Mouse (Mus musculus): ENCODE results near the gene Inf2. TPM values are rescaled to one million over a fixed set of nuclear protein-coding genes. Genes with fewer than 3 reads are reported as not detected.
A peak's percentile ranks its signal among the peaks of the same experiment; 100 is the strongest.

Inf2 gene
- polyA plus RNA-seq, 1 experiment from 2014 or later = 1.7 TPM

GRCm38 (mm10) chr12:112630029-112630428, 41.4 kb downstream of the Inf2 start:
- ATAC-seq (ENCODE audit: low FRiP score) = no peak
- Histone ChIP-seq H3K27ac (replicated peaks) (no peak overlapping the region), H3K4me3 (replicated peaks) (no peak overlapping the region), H3K4me1 (peaks cover 9% of the 10 kb centered on the region), H3K4me2 (no peak overlapping the region), H3K36me3 (no peaks in the 10 kb centered on the region), H3K9me3 (replicated peaks) (no peaks in the 10 kb centered on the region), H3K27me3 (replicated peaks) (no peaks in the 10 kb centered on the region), H3K9ac (replicated peaks) (no peak overlapping the region)
- 93% methylated on average over 12 of the region's 12 CpGs for WGBS

DNA sequence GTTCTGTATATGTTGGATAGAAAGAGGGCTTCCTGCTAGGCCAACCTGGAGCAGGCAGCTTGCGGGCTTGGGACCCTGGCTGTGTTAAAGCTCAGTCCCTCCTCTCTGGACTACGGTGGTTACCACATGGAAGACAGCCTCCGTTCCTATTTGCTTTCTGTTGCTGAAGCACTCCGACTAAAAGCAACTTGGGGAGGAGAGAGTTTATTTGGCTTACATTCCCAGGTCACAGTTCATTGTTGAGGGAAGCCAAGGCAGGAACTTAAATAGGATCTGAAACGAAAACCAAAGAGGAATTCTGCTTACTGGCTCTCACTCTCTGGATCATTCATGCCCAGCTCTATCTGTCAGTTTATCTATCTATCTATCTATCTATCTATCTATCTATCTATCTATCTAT, 42.2 kb downstream of the Inf2 start:
- H3K4me1 ChIP-seq = peaks cover 9% of the 10 kb centered on the region
- no peaks in the 10 kb centered on the region for H3K36me3 ChIP-seq
- no peak overlapping the region for H3K4me2 ChIP-seq
- H3K4me3 ChIP-seq (replicated peaks) = no peak overlapping the region
- ATAC-seq (ENCODE audit: low FRiP score) = no peak
- WGBS = 85% methylated on average over 5 of the region's 5 CpGs
- H3K27me3 ChIP-seq (replicated peaks) = no peaks in the 10 kb centered on the region
- H3K9me3 ChIP-seq (replicated peaks) = no peaks in the 10 kb centered on the region
- H3K9ac ChIP-seq (replicated peaks) = no peak overlapping the region
- no peak overlapping the region for H3K27ac ChIP-seq (replicated peaks)

- no peak overlapping the region for H3K4me3 ChIP-seq (replicated peaks)
- H3K27ac ChIP-seq (replicated peaks) = no peak overlapping the region
- no peaks in the 10 kb centered on the region for H3K9me3 ChIP-seq (replicated peaks)
- 54% methylated on average over 1 of the region's 1 CpGs for whole genome bisulfite sequencing
- H3K27me3 ChIP-seq (replicated peaks) = no peaks in the 10 kb centered on the region
- no peak overlapping the region for H3K9ac ChIP-seq (replicated peaks)
- no peak for ATAC-seq (ENCODE audit: low FRiP score)
- no peaks in the 10 kb centered on the region for H3K36me3 ChIP-seq
- H3K4me2 ChIP-seq = no peak overlapping the region
- peaks cover 9% of the 10 kb centered on the region for H3K4me1 ChIP-seq
Observed at GRCm38 (mm10) chr12:112631472-112631871, 42.9 kb downstream of the Inf2 start.

GRCm38 (mm10) chr12:112632084-112632777, 43.6 kb downstream of the Inf2 start:
- Histone ChIP-seq H3K36me3 (no peaks in the 10 kb centered on the region), H3K4me3 (replicated peaks) (no peak overlapping the region), H3K9ac (replicated peaks) (no peak overlapping the region), H3K9me3 (replicated peaks) (no peaks in the 10 kb centered on the region), H3K27ac (replicated peaks) (no peak overlapping the region), H3K4me1 (peaks cover 9% of the 10 kb centered on the region), H3K4me2 (no peak overlapping the region), H3K27me3 (replicated peaks) (no peaks in the 10 kb centered on the region)
- no peak for ATAC-seq (ENCODE audit: low FRiP score)
- WGBS = 81% methylated on average over 11 of the region's 11 CpGs

DNA sequence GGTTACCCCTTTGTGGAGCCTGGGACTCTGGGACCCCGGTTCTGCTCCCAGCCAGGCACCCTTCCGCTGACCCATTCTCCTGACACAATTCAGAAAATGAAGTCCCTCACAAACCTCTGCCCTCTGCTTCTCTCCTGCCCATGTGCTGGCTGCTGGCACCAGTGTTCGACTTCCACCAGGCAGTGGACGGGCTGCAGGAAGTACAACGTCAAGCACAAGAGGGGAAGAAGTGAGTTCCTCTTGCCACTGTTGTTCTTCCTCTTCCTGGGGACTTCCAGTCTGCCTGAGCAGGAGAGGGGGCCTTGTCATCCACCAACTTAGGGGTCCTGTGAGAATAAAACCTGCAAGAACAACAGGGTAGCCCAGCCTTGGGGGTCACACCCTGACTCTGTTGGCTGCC, 44.3 kb downstream of the Inf2 start:
- Histone ChIP-seq H3K4me1 (peaks cover 9% of the 10 kb centered on the region), H3K9me3 (replicated peaks) (no peaks in the 10 kb centered on the region), H3K4me2 (no peak overlapping the region), H3K27ac (replicated peaks) (no peak overlapping the region), H3K4me3 (replicated peaks) (no peak overlapping the region), H3K27me3 (replicated peaks) (no peaks in the 10 kb centered on the region), H3K9ac (replicated peaks) (no peak overlapping the region), H3K36me3 (no peaks in the 10 kb centered on the region)
- 90% methylated on average over 5 of the region's 5 CpGs for WGBS
- no peak for ATAC-seq (ENCODE audit: low FRiP score)

GRCm38 (mm10) chr12:112633686-112634085, 45.1 kb downstream of the Inf2 start:
- 81% methylated on average over 9 of the region's 9 CpGs for WGBS
- Histone ChIP-seq H3K36me3 (no peaks in the 10 kb centered on the region), H3K4me3 (replicated peaks) (no peak overlapping the region), H3K27ac (replicated peaks) (no peak overlapping the region), H3K4me1 (peaks cover 9% of the 10 kb centered on the region), H3K27me3 (replicated peaks) (no peaks in the 10 kb centered on the region), H3K9ac (replicated peaks) (no peak overlapping the region), H3K9me3 (replicated peaks) (no peaks in the 10 kb centered on the region), H3K4me2 (no peak overlapping the region)
- no peak for ATAC-seq (ENCODE audit: low FRiP score)

- peaks cover 6% of the 10 kb centered on the region; the same call in 1 of the 2 replicates for H3K4me1 ChIP-seq
- H3K27ac ChIP-seq (replicated peaks) = no peak overlapping the region
- WGBS = 88% methylated on average over 10 of the region's 10 CpGs
Observed at GRCm38 (mm10) chr12:112639526-112639925, 50.9 kb downstream of the Inf2 start.

DNA sequence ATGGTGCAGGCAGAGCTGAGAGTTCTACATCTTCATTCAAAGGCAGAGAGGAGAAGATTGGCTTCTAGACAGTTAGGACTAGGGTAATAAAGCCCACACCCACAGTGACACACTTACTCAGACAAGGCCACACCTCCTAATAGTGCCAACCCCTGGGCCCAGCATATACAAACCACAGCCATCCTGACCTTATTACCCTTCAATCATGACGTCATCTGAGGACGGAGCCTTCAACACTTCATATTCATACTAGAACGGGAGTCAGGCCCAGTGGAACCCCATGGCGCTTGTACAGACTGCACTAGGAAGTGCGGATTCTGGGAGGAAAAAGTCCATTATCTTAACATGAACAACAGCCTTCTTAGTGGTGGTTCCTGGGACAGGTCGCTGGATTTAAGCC, 54.5 kb downstream of the Inf2 start:
- no peak overlapping the region for H3K9ac ChIP-seq (replicated peaks)
- H3K4me1 ChIP-seq = peaks cover 24% of the 10 kb centered on the region
- ATAC-seq (ENCODE audit: low FRiP score) = no peak
- H3K4me2 ChIP-seq = no peak overlapping the region
- H3K36me3 ChIP-seq = no peaks in the 10 kb centered on the region; the same call in 1 of the 2 replicates
- no peaks in the 10 kb centered on the region for H3K27me3 ChIP-seq (replicated peaks)
- H3K4me3 ChIP-seq (replicated peaks) = no peak overlapping the region
- H3K9me3 ChIP-seq (replicated peaks) = no peaks in the 10 kb centered on the region
- WGBS = 93% methylated on average over 6 of the region's 6 CpGs
- no peak overlapping the region for H3K27ac ChIP-seq (replicated peaks)

More at GRCm38 (mm10) chr12:112639526-112639925, 50.9 kb downstream of the Inf2 start:
- H3K36me3 ChIP-seq = no peaks in the 10 kb centered on the region
- H3K4me2 ChIP-seq = no peak overlapping the region
- no peaks in the 10 kb centered on the region for H3K9me3 ChIP-seq (replicated peaks)
- H3K4me3 ChIP-seq (replicated peaks) = no peak overlapping the region
- no peak overlapping the region for H3K9ac ChIP-seq (replicated peaks)
- ATAC-seq (ENCODE audit: low FRiP score) = no peak
- H3K27me3 ChIP-seq (replicated peaks) = no peaks in the 10 kb centered on the region

GRCm38 (mm10) chr12:112644180-112644854, 55.7 kb downstream of the Inf2 start, which contains the start of gene Siva1:
TSS of gene Siva1 (plus strand) at chr12:112644679.
- peak; percentile 97 for ATAC-seq (ENCODE audit: low FRiP score)
- WGBS = 2% methylated on average over 43 of the region's 46 CpGs

GRCm38 (mm10) chr12:112644855-112645506, 56.4 kb downstream of the Inf2 start:
- peak overlapping the region; percentile 93 for H3K4me2 ChIP-seq
- peak overlapping the region; percentile 73 for H3K4me3 ChIP-seq (replicated peaks)
- peak overlapping the region; percentile 65 for H3K9ac ChIP-seq (replicated peaks)
- peaks cover 24% of the 10 kb centered on the region for H3K4me1 ChIP-seq
- peak overlapping the region; percentile 88 for H3K27ac ChIP-seq (replicated peaks)
- H3K36me3 ChIP-seq = peaks cover 17% of the 10 kb centered on the region
- under 1% methylated on average over 75 of the region's 75 CpGs for WGBS
- peak; percentile 63 for ATAC-seq (ENCODE audit: low FRiP score)
- no peaks in the 10 kb centered on the region for H3K27me3 ChIP-seq (replicated peaks)
- H3K9me3 ChIP-seq (replicated peaks) = no peaks in the 10 kb centered on the region

More at GRCm38 (mm10) chr12:112644180-112644854, 55.7 kb downstream of the Inf2 start, which contains the start of gene Siva1:
- no peaks in the 10 kb centered on the region for H3K9me3 ChIP-seq (replicated peaks)
- peak within 1 kb of the TSS; percentile 88 for H3K27ac ChIP-seq (replicated peaks)
- H3K4me1 ChIP-seq = peaks cover 24% of the 10 kb centered on the region
- peaks cover 11% of the 10 kb centered on the region for H3K36me3 ChIP-seq
- peak within 1 kb of the TSS; percentile 73 for H3K4me3 ChIP-seq (replicated peaks)
- peak within 1 kb of the TSS; percentile 65 for H3K9ac ChIP-seq (replicated peaks)
- peak within 1 kb of the TSS; percentile 93 for H3K4me2 ChIP-seq
- no peaks in the 10 kb centered on the region for H3K27me3 ChIP-seq (replicated peaks)

- peak overlapping the region; percentile 93 for H3K4me2 ChIP-seq
- WGBS = 53% methylated on average over 6 of the region's 6 CpGs
- H3K4me3 ChIP-seq (replicated peaks) = peak overlapping the region; percentile 73
- H3K4me1 ChIP-seq = peaks cover 24% of the 10 kb centered on the region
- H3K27ac ChIP-seq (replicated peaks) = no peak overlapping the region
- no peaks in the 10 kb centered on the region for H3K9me3 ChIP-seq (replicated peaks)
- H3K9ac ChIP-seq (replicated peaks) = 0 out of 2 replicates have a peak overlapping the region, but pooled peaks have one; percentile 65
- peaks cover 26% of the 10 kb centered on the region for H3K36me3 ChIP-seq
- no peak for ATAC-seq (ENCODE audit: low FRiP score)
- no peaks in the 10 kb centered on the region for H3K27me3 ChIP-seq (replicated peaks)
Observed at GRCm38 (mm10) chr12:112646139-112646538, 57.6 kb downstream of the Inf2 start.

Data from neural tube, embryonic 15.5 days (tissue).